Mouse (Mus musculus) lung, postnatal 0 days (tissue): Measurements from ENCODE around the gene Tpcn1.

ENCODE experiments used
- CTCF ChIP-seq: IDR thresholded peaks from 2 replicates; pipeline ENCODE4 v1.5.1; 2016; ENCODE audit warnings: antibody characterized with exemption, mild to moderate bottlenecking
- EP300 ChIP-seq: IDR thresholded peaks from 2 replicates; pipeline ENCODE4 v1.6.1; 2016; ENCODE audit warnings: antibody characterized with exemption, mild to moderate bottlenecking, control low read depth

GRCm38 (mm10) chr5:120622198-120622851, 33.9 kb upstream of the Tpcn1 start:
- TF ChIP-seq CTCF (no peak), EP300 (no peak)
